Mouse (Mus musculus) MEL (cell line): ENCODE data around the gene Ang6. TPM values are rescaled to one million over a fixed set of nuclear protein-coding genes. Genes with fewer than 3 reads are reported as not detected.
"Not testable (repeated sequence)": the region's sequence is repeated elsewhere in the genome, so short reads cannot be mapped to it uniquely, and the experiment has no call there.

Source experiments
- DNase-seq: peaks from one replicate; pipeline ENCODE4 v3.0.0; 2011; ENCODE audit warnings: low read depth, low spot score
- H3K27ac ChIP-seq: 2 replicates; pipeline ENCODE4 v1.5.1; 2012; ENCODE audit warnings: low read depth, mild to moderate bottlenecking, control low read depth, low read length, moderate library complexity; ENCODE audit not compliant: control insufficient read depth
- H3K27me3 ChIP-seq, 2 experiments: fragments of 150-350 bp in 1 of 2; sonication (generic) in 1 of 2; 2 replicates each; pipeline ENCODE4 v1.6.1; 2012; ENCODE audit warnings: low read length in 2 of 2, mild to moderate bottlenecking in 2 of 2, improper control_type of control experiment in 1 of 2, moderate library complexity in 1 of 2; ENCODE audit not compliant: insufficient read depth in 2 of 2, control insufficient read depth in 1 of 2
- H3K36me3 ChIP-seq, 2 experiments: 2 replicates each; pipeline ENCODE4 v1.6.1; 2012 to 2014; ENCODE audit warnings: low read length in 2 of 2, improper control_type of control experiment in 1 of 2, inconsistent platforms in 1 of 2, mild to moderate bottlenecking in 1 of 2; ENCODE audit not compliant: insufficient read depth in 2 of 2, control insufficient read depth in 1 of 2
- H3K4me1 ChIP-seq, 2 experiments: fragments of 150-350 bp in 1 of 2; sonication (generic) in 1 of 2; 2 replicates each; pipeline ENCODE4 v1.6.1; 2012; ENCODE audit warnings: low read length in 2 of 2, improper control_type of control experiment in 1 of 2, mild to moderate bottlenecking in 1 of 2; ENCODE audit not compliant: insufficient read depth in 2 of 2, control insufficient read depth in 1 of 2
- H3K4me3 ChIP-seq, 2 experiments: fragments of 150-350 bp in 1 of 2; sonication (generic) in 1 of 2; 2 replicates each; pipeline ENCODE4 v1.5.1; 2012; ENCODE audit warnings: low read depth in 2 of 2, low read length in 2 of 2, mild to moderate bottlenecking in 2 of 2, moderate library complexity in 2 of 2, control low read depth in 1 of 2, improper control_type of control experiment in 1 of 2; ENCODE audit not compliant: control insufficient read depth in 1 of 2, insufficient read depth in 1 of 2
- H3K79me2 ChIP-seq: 2 replicates; pipeline ENCODE4 v1.6.1; 2012; ENCODE audit warnings: mild to moderate bottlenecking, low read length, moderate library complexity; ENCODE audit not compliant: control insufficient read depth, poor library complexity, insufficient read depth
- H3K9ac ChIP-seq: 2 replicates; pipeline ENCODE4 v1.6.1; 2012; ENCODE audit warnings: low read depth, mild to moderate bottlenecking, control low read depth, low read length, moderate library complexity; ENCODE audit not compliant: control insufficient read depth, poor library complexity, severe bottlenecking
- H3K9me3 ChIP-seq: fragments of 150-350 bp; sonication (generic); replicated peaks from 2 replicates; pipeline ENCODE4 v1.6.1; 2012; ENCODE audit warnings: mild to moderate bottlenecking, low read length, improper control_type of control experiment, moderate library complexity; ENCODE audit not compliant: insufficient read depth
- CTCF ChIP-seq, 3 experiments: IDR thresholded peaks in 2 of 3; conservative IDR thresholded peaks in 1 of 3; 2 replicates each; pipeline ENCODE4 v1.5.1; 2011 to 2012; ENCODE audit warnings: low read length in 3 of 3, low read depth in 2 of 3, mild to moderate bottlenecking in 2 of 3, improper control_type of control experiment in 1 of 3, inconsistent platforms in 1 of 3, mixed read lengths in 1 of 3, moderate library complexity in 1 of 3; ENCODE audit not compliant: control insufficient read depth in 1 of 3, insufficient read depth in 1 of 3, poor library complexity in 1 of 3, severe bottlenecking in 1 of 3
- E2F4 ChIP-seq: IDR thresholded peaks from 2 replicates; pipeline ENCODE4 v1.6.1; 2011; ENCODE audit warnings: low read depth, low read length, improper control_type of control experiment, borderline replicate concordance
- ELF1 ChIP-seq: IDR thresholded peaks from 2 replicates; pipeline ENCODE4 v1.6.1; 2014; ENCODE audit warnings: low read depth, mild to moderate bottlenecking, inconsistent platforms, low read length, improper control_type of control experiment, moderate library complexity
- ETS1 ChIP-seq: IDR thresholded peaks from 2 replicates; pipeline ENCODE4 v1.6.1; 2012; ENCODE audit warnings: low read depth, mild to moderate bottlenecking, inconsistent platforms, low read length, improper control_type of control experiment, moderate library complexity
- HCFC1 ChIP-seq: IDR thresholded peaks from 2 replicates; pipeline ENCODE4 v1.6.1; 2012; ENCODE audit warnings: low read depth, mild to moderate bottlenecking, inconsistent platforms, low read length, improper control_type of control experiment, moderate library complexity
- KAT2A ChIP-seq: conservative IDR thresholded peaks from 2 replicates; pipeline ENCODE4 v1.6.1; 2012; ENCODE audit warnings: low read depth, low read length, improper control_type of control experiment, inconsistent platforms
- MAFK ChIP-seq: IDR thresholded peaks from 2 replicates; pipeline ENCODE4 v1.6.1; 2011; ENCODE audit warnings: low read depth, mild to moderate bottlenecking, low read length, improper control_type of control experiment, borderline replicate concordance
- MAZ ChIP-seq: IDR thresholded peaks from 2 replicates; pipeline ENCODE4 v1.6.1; 2012; ENCODE audit warnings: low read depth, mild to moderate bottlenecking, inconsistent platforms, low read length, improper control_type of control experiment
- MYC ChIP-seq: IDR thresholded peaks from 2 replicates; pipeline ENCODE4 v1.6.1; 2011; ENCODE audit warnings: low read depth, mild to moderate bottlenecking, low read length, improper control_type of control experiment, moderate library complexity
- NELFE ChIP-seq: IDR thresholded peaks from 2 replicates; pipeline ENCODE4 v1.6.1; 2011; ENCODE audit warnings: low read depth, low read length, improper control_type of control experiment
- POLR2A ChIP-seq, 2 experiments: IDR thresholded peaks; 2 replicates each; pipeline ENCODE4 v1.6.1; 2011 to 2012; ENCODE audit warnings: low read length in 2 of 2, mild to moderate bottlenecking in 2 of 2, control low read depth in 1 of 2, improper control_type of control experiment in 1 of 2, low read depth in 1 of 2, moderate library complexity in 1 of 2; ENCODE audit not compliant: control insufficient read depth in 1 of 2, insufficient read depth in 1 of 2, poor library complexity in 1 of 2
- RCOR1 ChIP-seq: IDR thresholded peaks from 2 replicates; pipeline ENCODE4 v1.6.1; 2012; ENCODE audit warnings: low read depth, mild to moderate bottlenecking, inconsistent platforms, low read length, improper control_type of control experiment
- SIN3A ChIP-seq: IDR thresholded peaks from 2 replicates; pipeline ENCODE4 v1.6.1; 2012; ENCODE audit warnings: low read length, improper control_type of control experiment, inconsistent platforms
- UBTF ChIP-seq: IDR thresholded peaks from 2 replicates; pipeline ENCODE4 v1.6.1; 2012; ENCODE audit warnings: low read depth, mild to moderate bottlenecking, inconsistent platforms, low read length, improper control_type of control experiment, moderate library complexity, borderline replicate concordance; ENCODE audit not compliant: insufficient read depth
- USF1 ChIP-seq: IDR thresholded peaks from 2 replicates; pipeline ENCODE4 v1.6.1; 2014; ENCODE audit warnings: low read depth, mild to moderate bottlenecking, inconsistent platforms, low read length, improper control_type of control experiment, moderate library complexity
- USF2 ChIP-seq, 2 experiments: IDR thresholded peaks; 2 replicates each; pipeline ENCODE4 v1.6.1; 2011 to 2012; ENCODE audit warnings: improper control_type of control experiment in 2 of 2, low read length in 2 of 2, borderline replicate concordance in 1 of 2, inconsistent platforms in 1 of 2, low read depth in 1 of 2, mild to moderate bottlenecking in 1 of 2; ENCODE audit not compliant: insufficient read depth in 1 of 2
- ZC3H11A ChIP-seq: IDR thresholded peaks from 2 replicates; pipeline ENCODE4 v1.6.1; 2012; ENCODE audit warnings: low read depth, mild to moderate bottlenecking, inconsistent platforms, low read length, improper control_type of control experiment
- polyA plus RNA-seq, 2 experiments: library from polyadenylated mRNA; stranded (reverse) in 1 of 2; unstranded in 1 of 2; fragments of >175 nt in 1 of 2; fragments of >200 nt in 1 of 2; gene quantifications; 2 replicates each; pipeline versions ENCODE4 v1.2.1 to v1.2.4; 2012; ENCODE audit warnings: low replicate concordance in 2 of 2, low read depth in 1 of 2; ENCODE audit not compliant: insufficient read length in 2 of 2, insufficient read depth in 1 of 2, missing spikeins in 1 of 2
- total RNA-seq: library from RNA; depleted of rRNA; stranded (reverse); fragments of 300-350 nt; gene quantifications from 2 replicates; pipeline ENCODE4 v1.2.3, GENCODE M21; 2012

The Ang6 gene
- total and polyA plus RNA-seq, 3 experiments: not detected

DNA sequence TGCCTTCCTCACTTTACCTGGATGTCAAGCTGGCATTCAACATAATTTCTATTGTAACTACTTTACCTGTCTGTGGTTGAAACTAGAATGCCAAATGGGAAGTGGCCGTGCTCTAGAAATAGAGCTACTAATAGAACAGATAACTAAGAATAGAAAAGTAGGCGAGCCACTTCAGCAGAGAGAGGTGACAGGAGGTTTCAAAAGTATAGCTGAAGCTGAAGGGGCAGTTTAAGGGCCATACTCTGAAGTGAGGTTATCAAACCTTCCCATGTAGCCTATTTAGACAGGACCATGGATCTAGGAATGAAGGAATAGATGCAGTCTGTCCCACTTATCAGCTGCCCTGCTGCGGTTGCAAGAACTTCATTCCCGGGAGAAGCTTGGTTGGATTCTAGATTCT lies 18.6 kb downstream of the Ang6 start:
- Histone ChIP-seq H3K79me2 (no peaks in the 10 kb centered on the region), H3K4me3 (no peak overlapping the region)

GRCm38 (mm10) chr14:43956769-43957168 lies 45.3 kb downstream of the Ang6 start, which contains the start of gene Ang5:
TSS of gene Ang5 (plus strand) at chr14:43957069.
- H3K36me3 ChIP-seq, H3K9me3 ChIP-seq, H3K27ac ChIP-seq, H3K4me3 ChIP-seq, H3K9ac ChIP-seq, H3K79me2 ChIP-seq, H3K4me1 ChIP-seq, DNase-seq, H3K27me3 ChIP-seq: not testable (repeated sequence)

More for the DNA sequence above, 18.6 kb downstream of the Ang6 start:
- no peaks in the 10 kb centered on the region for H3K9me3 ChIP-seq
- H3K27ac ChIP-seq: no peak overlapping the region
- H3K36me3 ChIP-seq: no peaks in the 10 kb centered on the region
- DNase-seq: peak; percentile 0
- no peaks in the 10 kb centered on the region for H3K27me3 ChIP-seq
- TF ChIP-seq HCFC1: no peak
- no peak for TF ChIP-seq USF1
- TF ChIP-seq NELFE: no peak
- no peak for TF ChIP-seq MYC
- TF ChIP-seq E2F4: no peak
- no peak for TF ChIP-seq MAZ
- TF ChIP-seq POLR2A (IDR thresholded peaks at IDR 0.05; ENCODE audit: control insufficient read depth in 1 of 2, insufficient read depth in 1 of 2, low read depth in 1 of 2, low read length in 2 of 2, poor library complexity in 1 of 2): no peak
- no peak for TF ChIP-seq UBTF
- no peak for TF ChIP-seq MAFK
- no peak for TF ChIP-seq KAT2A
- no peak for TF ChIP-seq SIN3A
- no peak for TF ChIP-seq USF2 (IDR thresholded peaks at IDR 0.05; ENCODE audit: borderline replicate concordance in 1 of 2, insufficient read depth in 1 of 2, low read depth in 1 of 2, low read length in 2 of 2)
- TF ChIP-seq ELF1: no peak
- TF ChIP-seq ETS1: no peak
- no peak for TF ChIP-seq RCOR1
- TF ChIP-seq ZC3H11A: no peak
- TF ChIP-seq CTCF (IDR thresholded peaks at IDR 0.05 in 2 of 3, conservative IDR thresholded peaks at IDR 0.05 in 1 of 3; ENCODE audit: control insufficient read depth in 1 of 3, insufficient read depth in 1 of 3, low read depth in 2 of 3, low read length in 3 of 3, poor library complexity in 1 of 3, severe bottlenecking in 1 of 3): no peak
- no peak overlapping the region for H3K9ac ChIP-seq
- no peaks in the 10 kb centered on the region for H3K4me1 ChIP-seq

DNA sequence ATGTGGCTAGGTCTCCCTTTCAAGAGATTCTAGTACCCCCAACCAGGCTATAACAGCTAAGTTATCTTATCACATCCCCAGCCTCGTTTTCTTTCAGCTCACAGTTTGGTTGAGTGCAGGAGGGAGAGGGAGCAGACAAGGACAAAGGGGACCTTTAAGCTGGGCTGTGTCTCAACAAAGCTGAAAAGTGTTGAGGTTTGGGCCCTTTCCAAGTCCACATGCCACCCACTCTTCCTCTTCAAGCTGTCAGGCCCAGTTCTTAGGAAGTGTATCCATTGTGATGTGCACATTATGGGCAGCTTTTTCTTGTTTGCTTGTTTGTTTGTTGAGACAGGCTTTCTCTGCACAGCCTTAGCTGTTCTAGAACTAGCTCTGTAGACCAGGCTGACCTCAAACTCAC lies 47.0 kb downstream of the Ang6 start:
- not testable (repeated sequence) for H3K27me3 ChIP-seq, H3K4me3 ChIP-seq, H3K36me3 ChIP-seq, H3K79me2 ChIP-seq, H3K9ac ChIP-seq, DNase-seq, H3K4me1 ChIP-seq, H3K27ac ChIP-seq, H3K9me3 ChIP-seq

- H3K79me2 ChIP-seq, H3K27ac ChIP-seq, H3K9ac ChIP-seq, H3K4me3 ChIP-seq, H3K27me3 ChIP-seq, H3K9me3 ChIP-seq, H3K36me3 ChIP-seq, DNase-seq, H3K4me1 ChIP-seq: not testable (repeated sequence)
These were observed 48.7 kb downstream of the Ang6 start for GRCm38 (mm10) chr14:43953382-43953781.
